Mouse (Mus musculus): ENCODE measurements around the gene Bclaf3. TPM values are rescaled to one million over a fixed set of nuclear protein-coding genes. Genes with fewer than 3 reads are reported as not detected.
A peak's percentile ranks its signal among the peaks of the same experiment; 100 is the strongest.

The Bclaf3 gene
- total and polyA plus RNA-seq, 3 experiments = 12.8 to 23.7 TPM; not detected in 1

- DNase-seq (ENCODE audit: low read depth, low spot score) = no peak
- Histone ChIP-seq H3K4me1 (ENCODE audit: control insufficient read depth in 1 of 2, insufficient read depth in 2 of 2, low read length in 2 of 2) (peaks cover 0 to 5% of the 10 kb centered on the region in 2 experiments; a peak in 3 of 4 replicates), H3K27me3 (ENCODE audit: control insufficient read depth in 1 of 2, insufficient read depth in 2 of 2, low read length in 2 of 2) (no peaks in the 10 kb centered on the region), H3K36me3 (ENCODE audit: control insufficient read depth in 1 of 2, insufficient read depth in 2 of 2, low read length in 2 of 2) (peaks cover 0 to 2% of the 10 kb centered on the region in 2 experiments; a peak in 1 of 4 replicates), H3K4me3 (ENCODE audit: control insufficient read depth in 1 of 2, insufficient read depth in 1 of 2, low read depth in 2 of 2, low read length in 2 of 2) (no peak overlapping the region), H3K9ac (ENCODE audit: control insufficient read depth, low read depth, low read length, poor library complexity, severe bottlenecking) (no peak overlapping the region), H3K27ac (ENCODE audit: control insufficient read depth, low read depth, low read length) (no peak overlapping the region), H3K9me3 (replicated peaks; ENCODE audit: insufficient read depth, low read length) (no peaks in the 10 kb centered on the region), H3K79me2 (ENCODE audit: control insufficient read depth, insufficient read depth, low read length, poor library complexity) (no peaks in the 10 kb centered on the region)
- TF ChIP-seq ZC3H11A (IDR thresholded peaks at IDR 0.05; ENCODE audit: low read depth, low read length) (no peak), CHD1 (IDR thresholded peaks at IDR 0.05; ENCODE audit: low read depth, low read length) (no peak), POLR2A (IDR thresholded peaks at IDR 0.05; ENCODE audit: control insufficient read depth in 1 of 2, insufficient read depth in 1 of 2, low read depth in 1 of 2, low read length in 2 of 2, poor library complexity in 1 of 2) (no peak), ELF1 (IDR thresholded peaks at IDR 0.05; ENCODE audit: low read depth, low read length) (no peak), CTCF (IDR thresholded peaks at IDR 0.05 in 2 of 3, conservative IDR thresholded peaks at IDR 0.05 in 1 of 3; ENCODE audit: control insufficient read depth in 1 of 3, insufficient read depth in 1 of 3, low read depth in 2 of 3, low read length in 3 of 3, poor library complexity in 1 of 3, severe bottlenecking in 1 of 3) (no peak), NRF1 (IDR thresholded peaks at IDR 0.05; ENCODE audit: insufficient read depth, low read depth, low read length, poor library complexity, severe bottlenecking) (no peak), MEF2A (IDR thresholded peaks at IDR 0.05; ENCODE audit: extremely low read depth, insufficient replicate concordance, low read depth, low read length, poor library complexity, severe bottlenecking) (no peak), KAT2A (conservative IDR thresholded peaks at IDR 0.05; ENCODE audit: low read depth, low read length) (no peak), NELFE (IDR thresholded peaks at IDR 0.05; ENCODE audit: low read depth, low read length) (no peak), ETS1 (IDR thresholded peaks at IDR 0.05; ENCODE audit: low read depth, low read length) (no peak), POLR2AphosphoS5 (IDR thresholded peaks at IDR 0.05; ENCODE audit: borderline replicate concordance, low read depth, low read length) (no peak), MAZ (IDR thresholded peaks at IDR 0.05; ENCODE audit: low read depth, low read length) (no peak), GABPA (IDR thresholded peaks at IDR 0.05; ENCODE audit: low read depth, low read length) (no peak), USF1 (IDR thresholded peaks at IDR 0.05; ENCODE audit: low read depth, low read length) (no peak), RCOR1 (IDR thresholded peaks at IDR 0.05; ENCODE audit: low read depth, low read length) (no peak), SIN3A (IDR thresholded peaks at IDR 0.05; ENCODE audit: low read length) (no peak), MYC (IDR thresholded peaks at IDR 0.05; ENCODE audit: low read depth, low read length) (no peak), ZMIZ1 (IDR thresholded peaks at IDR 0.05; ENCODE audit: low read depth, low read length) (no peak), HCFC1 (IDR thresholded peaks at IDR 0.05; ENCODE audit: low read depth, low read length) (no peak)
Observed at GRCm38 (mm10) chrX:159522651-159523050, 3.8 kb upstream of the Bclaf3 start.

DNA sequence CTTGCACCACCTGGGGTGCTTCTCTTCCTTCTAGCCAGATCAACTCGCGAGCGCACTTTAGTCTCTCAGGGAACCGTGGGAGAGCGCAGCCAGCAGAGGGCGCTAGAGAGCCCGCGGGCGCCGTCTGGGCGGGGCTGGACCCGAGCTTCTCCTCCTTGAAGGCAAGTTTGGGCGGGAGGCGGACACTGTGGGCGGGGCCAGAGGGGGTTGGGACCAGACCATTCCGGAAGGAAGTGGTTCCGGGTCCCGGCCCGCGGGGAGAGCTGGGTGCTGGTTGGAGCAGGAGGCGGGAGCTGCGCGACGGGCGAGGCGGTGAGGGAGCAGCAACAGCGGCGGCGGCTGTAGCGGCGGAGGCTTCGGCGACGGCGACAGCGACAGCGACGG lies 5.9 kb downstream of the Bclaf3 start:
- Histone ChIP-seq H3K27me3 (ENCODE audit: control insufficient read depth in 1 of 2, insufficient read depth in 2 of 2, low read length in 2 of 2) (no peaks in the 10 kb centered on the region), H3K36me3 (ENCODE audit: control insufficient read depth in 1 of 2, insufficient read depth in 2 of 2, low read length in 2 of 2) (peaks cover 2 to 20% of the 10 kb centered on the region in 2 experiments; a peak in 3 of 4 replicates), H3K4me1 (ENCODE audit: control insufficient read depth in 1 of 2, insufficient read depth in 2 of 2, low read length in 2 of 2) (peaks cover 8 to 13% of the 10 kb centered on the region in 2 experiments), H3K9me3 (replicated peaks; ENCODE audit: insufficient read depth, low read length) (no peaks in the 10 kb centered on the region), H3K79me2 (ENCODE audit: control insufficient read depth, insufficient read depth, low read length, poor library complexity) (peaks cover 29% of the 10 kb centered on the region), H3K4me3 (ENCODE audit: control insufficient read depth in 1 of 2, insufficient read depth in 1 of 2, low read depth in 2 of 2, low read length in 2 of 2) (peak overlapping the region; percentile 61 to 69), H3K27ac (ENCODE audit: control insufficient read depth, low read depth, low read length) (peak overlapping the region; percentile 65), H3K9ac (ENCODE audit: control insufficient read depth, low read depth, low read length, poor library complexity, severe bottlenecking) (peak overlapping the region; percentile 81)
- DNase-seq (ENCODE audit: low read depth, low spot score) = peak; percentile 99
- TF ChIP-seq MAX (IDR thresholded peaks at IDR 0.05; ENCODE audit: low read length) = peak; percentile 50; the same call in 1 of the 2 replicates
- TF ChIP-seq TBP (IDR thresholded peaks at IDR 0.05; ENCODE audit: low read depth, low read length) = peak; percentile 33; the same call in 1 of the 2 replicates
- peak; percentile 83 to 100 (median 100) for TF ChIP-seq CTCF (IDR thresholded peaks at IDR 0.05 in 2 of 3, conservative IDR thresholded peaks at IDR 0.05 in 1 of 3; ENCODE audit: control insufficient read depth in 1 of 3, insufficient read depth in 1 of 3, low read depth in 2 of 3, low read length in 3 of 3, poor library complexity in 1 of 3, severe bottlenecking in 1 of 3)
- TF ChIP-seq CHD2 (IDR thresholded peaks at IDR 0.05; ENCODE audit: low read length) = no peak
- TF ChIP-seq ZNF384 (IDR thresholded peaks at IDR 0.05; ENCODE audit: low read depth, low read length) = peak; percentile 31
- no peak for TF ChIP-seq TAL1 (IDR thresholded peaks at IDR 0.05; ENCODE audit: low read length)
- TF ChIP-seq NELFE (IDR thresholded peaks at IDR 0.05; ENCODE audit: low read depth, low read length) = peak; percentile 84
- TF ChIP-seq RAD21 (IDR thresholded peaks at IDR 0.05; ENCODE audit: low read depth, low read length) = peak; percentile 35
- TF ChIP-seq NRF1 (IDR thresholded peaks at IDR 0.05; ENCODE audit: insufficient read depth, low read depth, low read length, poor library complexity, severe bottlenecking) = 0 out of 2 replicates have a peak, but pooled peaks have one; percentile 19
- peak; percentile 30; the same call in 1 of the 2 replicates for TF ChIP-seq E2F4 (IDR thresholded peaks at IDR 0.05; ENCODE audit: borderline replicate concordance, low read depth, low read length)
- TF ChIP-seq MAZ (IDR thresholded peaks at IDR 0.05; ENCODE audit: low read depth, low read length) = peak; percentile 95
- no peak for TF ChIP-seq UBTF (IDR thresholded peaks at IDR 0.05; ENCODE audit: borderline replicate concordance, insufficient read depth, low read depth, low read length)
- peak; percentile 26; the same call in 1 of the 2 replicates for TF ChIP-seq TCF12 (IDR thresholded peaks at IDR 0.05; ENCODE audit: low read depth, low read length)
- TF ChIP-seq ETS1 (IDR thresholded peaks at IDR 0.05; ENCODE audit: low read depth, low read length) = 0 out of 2 replicates have a peak, but pooled peaks have one; percentile 27
- TF ChIP-seq USF2 (IDR thresholded peaks at IDR 0.05; ENCODE audit: borderline replicate concordance in 1 of 2, insufficient read depth in 1 of 2, low read depth in 1 of 2, low read length in 2 of 2) = no peak
- TF ChIP-seq JUND (IDR thresholded peaks at IDR 0.05; ENCODE audit: low read depth, low read length) = no peak

Measured in MEL (cell line).